Mouse (Mus musculus) G1E-ER4 (cell line): ENCODE results near the gene Arhgap27. TPM values are rescaled to one million over a fixed set of nuclear protein-coding genes. Genes with fewer than 3 reads are reported as not detected.

Source experiments
- GATA1 ChIP-seq: IDR thresholded peaks from one replicate; pipeline ENCODE4 v1.8.0; 2012; ENCODE audit warnings: low read length, inconsistent platforms
- polyA plus RNA-seq: library from polyadenylated mRNA; stranded (reverse); fragments of >175 nt; gene quantifications from 2 replicates; pipeline ENCODE4 v1.2.3, GENCODE M21; 2012

The Arhgap27 gene
- polyA plus RNA-seq: 0.57 and 0.62 TPM in 2 replicates

DNA sequence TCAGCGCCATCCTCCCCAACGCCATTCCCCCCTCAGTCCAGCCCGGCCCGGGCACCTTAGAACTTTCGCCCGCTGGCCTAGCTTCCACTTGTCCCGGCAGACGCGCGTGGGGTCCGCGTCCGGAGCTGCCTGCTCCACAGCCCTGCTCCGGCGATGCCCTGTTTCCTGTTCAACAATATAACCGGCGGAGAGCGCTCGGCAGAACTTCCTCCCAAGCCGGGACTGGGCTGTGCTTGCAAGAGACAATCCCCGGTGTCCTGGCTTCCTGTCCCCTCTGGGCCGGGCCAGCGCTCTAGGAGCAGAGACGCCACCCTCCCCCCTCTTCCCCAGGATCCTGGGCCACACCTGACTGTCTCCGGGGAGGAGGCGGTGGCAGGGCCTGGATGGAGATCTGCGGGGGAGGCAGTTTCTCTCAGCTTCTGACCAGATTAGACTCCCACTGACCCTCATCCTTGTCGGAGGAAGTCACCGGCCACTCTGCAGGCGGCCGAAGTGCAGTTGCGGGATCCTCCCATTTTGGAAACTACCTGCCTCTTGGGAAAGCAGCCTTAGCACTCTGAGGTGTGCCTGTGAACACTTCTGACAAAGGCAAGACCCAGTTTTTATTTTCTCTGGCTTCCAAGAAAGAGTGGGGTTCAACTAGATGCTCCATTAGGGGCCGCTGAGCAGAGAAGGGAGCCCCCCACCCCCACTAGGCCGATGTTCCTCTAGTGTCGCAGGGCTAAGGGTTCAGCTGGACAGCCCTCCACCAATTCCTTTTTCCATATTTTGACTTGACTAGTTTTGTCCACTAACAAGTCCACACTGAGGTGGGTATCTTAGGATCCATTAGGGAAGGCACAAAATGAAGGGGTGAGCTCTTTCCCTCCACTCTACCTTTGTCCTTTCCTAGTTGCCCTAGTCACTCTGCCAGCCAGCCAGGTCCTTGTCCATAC, at the start of gene Arhgap27:
TSS of gene Arhgap27 (minus strand) at position 479 of the 935 bp plus-strand sequence.
- TF ChIP-seq GATA1: no peak

DNA sequence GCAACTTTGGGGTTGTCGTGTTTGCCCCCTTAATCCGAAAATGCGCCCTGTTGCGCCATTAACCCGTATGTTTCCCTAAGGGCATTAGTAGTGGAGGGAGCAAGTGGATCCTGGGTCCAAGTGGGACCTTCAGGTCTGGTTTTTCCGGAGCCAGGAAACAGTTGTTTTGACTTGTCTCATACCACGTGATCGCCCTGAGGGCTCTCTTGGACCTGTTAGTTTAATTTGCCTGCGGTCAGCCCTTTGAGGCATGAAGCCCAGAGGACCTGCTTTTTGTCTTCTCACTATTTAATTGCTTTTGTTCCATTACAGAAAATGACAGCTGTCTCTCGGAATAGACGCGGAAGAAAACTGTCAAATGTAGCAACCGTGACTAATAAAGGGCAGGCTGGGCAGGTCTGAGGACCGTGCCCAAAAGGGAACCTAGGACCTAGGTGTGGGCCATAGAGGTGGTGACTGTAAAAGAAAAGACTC, 49.5 kb upstream of the Arhgap27 start:
- no peak for TF ChIP-seq GATA1

DNA sequence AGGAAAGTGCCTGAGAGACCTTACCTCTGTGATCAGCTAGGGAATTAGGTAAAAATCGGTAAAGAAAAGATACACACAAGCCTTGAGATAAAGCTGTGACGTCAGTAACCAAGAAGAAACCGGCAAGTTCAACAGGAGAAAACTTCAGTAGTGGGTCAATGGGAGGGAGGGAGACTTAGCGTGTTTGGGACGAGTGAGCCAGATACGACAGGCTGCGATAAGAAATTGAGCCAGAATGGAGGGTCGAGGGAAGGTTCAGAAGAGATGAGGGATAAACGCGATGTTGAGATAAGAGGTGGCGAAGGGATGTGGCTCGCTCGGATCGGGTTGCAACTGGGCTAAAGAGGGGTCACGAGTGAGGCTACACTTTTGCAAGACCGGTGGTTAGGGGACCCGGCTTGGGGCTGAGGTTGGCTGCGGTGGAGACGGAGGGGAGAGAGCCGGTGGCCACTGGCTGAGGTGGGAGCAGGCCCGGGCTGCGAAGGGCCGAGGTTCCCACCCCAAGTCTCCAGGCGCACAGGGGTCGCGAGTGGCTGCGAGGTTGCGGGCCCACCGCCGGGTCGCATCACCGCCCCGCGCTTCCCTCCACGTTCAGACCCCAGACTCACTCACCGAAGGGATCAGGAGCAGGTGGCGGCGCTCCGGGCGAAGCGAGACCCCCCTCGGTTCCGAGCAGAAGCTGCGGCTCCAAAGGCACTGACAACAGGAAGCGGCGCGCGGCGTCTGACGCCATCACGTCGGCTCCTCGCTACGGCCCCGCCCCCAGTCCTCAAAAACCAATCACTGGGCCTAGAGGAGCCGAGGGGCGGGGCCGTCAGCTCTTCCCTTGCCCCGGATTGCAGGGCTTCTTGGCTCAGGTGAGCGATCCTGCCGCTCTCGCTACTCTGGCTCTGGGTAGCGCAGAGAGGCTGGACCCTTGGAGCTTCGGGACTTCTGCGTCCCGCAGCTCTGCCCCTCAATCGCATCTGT, 48.8 kb upstream of the Arhgap27 start, which contains the start of gene Plekhm1:
TSS of gene Plekhm1 (minus strand) at position 707 of the 969 bp plus-strand sequence.
- TF ChIP-seq GATA1: peak; percentile 52

DNA sequence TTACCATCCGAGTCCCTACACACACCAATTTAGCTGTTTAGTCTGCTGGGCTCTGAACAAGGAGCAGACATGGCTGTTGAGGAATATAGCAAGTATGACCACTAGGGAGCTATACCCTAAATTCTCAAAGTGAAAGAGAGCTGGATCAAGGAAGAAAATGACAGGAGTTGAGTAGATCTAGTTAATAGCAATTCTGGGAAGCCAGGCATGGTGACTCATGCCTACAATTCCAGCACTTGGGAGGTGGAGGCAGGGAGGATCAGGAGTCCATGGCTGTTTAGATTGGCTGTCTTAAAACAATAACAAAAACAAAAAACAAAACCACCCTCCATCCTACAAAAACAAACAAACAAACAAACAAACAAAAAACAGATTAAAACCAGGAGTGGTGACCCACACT, 47.8 kb upstream of the Arhgap27 start:
- TF ChIP-seq GATA1: no peak

DNA sequence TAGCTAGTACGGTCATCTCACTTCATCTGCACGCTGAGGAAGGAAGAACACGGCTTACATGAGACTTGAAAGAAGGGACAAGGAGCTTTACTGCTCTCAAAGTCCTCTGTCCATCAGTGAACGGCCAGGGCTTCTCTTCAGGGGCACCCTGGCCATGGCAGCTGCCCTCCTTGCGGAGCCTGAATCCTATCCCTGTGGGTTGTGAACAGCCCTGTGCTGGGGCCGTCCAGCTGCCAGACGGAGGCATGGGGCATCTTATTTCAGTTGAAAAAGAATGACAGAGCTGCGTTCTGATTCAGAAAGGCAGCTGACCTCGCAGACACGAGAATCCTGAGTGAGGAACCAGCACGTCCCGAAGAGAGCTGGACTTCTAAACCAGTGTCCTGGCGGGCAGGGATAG, 45.4 kb upstream of the Arhgap27 start:
- TF ChIP-seq GATA1: no peak

DNA sequence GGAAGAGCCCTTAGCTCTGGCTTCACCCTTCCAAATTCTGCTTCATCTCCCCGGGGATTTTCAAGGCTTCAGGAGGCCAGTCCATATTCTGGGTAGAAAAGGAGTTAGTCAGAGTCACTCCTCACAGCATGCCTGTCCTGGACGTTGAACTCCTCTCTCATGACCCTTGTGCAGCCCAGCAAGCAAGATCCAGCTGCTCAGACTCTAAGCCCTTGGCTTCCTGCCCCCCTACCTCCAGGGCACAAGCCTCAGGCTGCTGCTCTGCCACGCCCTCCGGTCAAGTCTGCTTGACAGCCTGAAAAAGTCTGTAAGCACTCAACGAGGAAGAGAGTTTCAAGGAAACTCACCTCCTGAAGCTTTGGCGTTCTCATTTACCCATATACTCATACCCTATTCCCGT, 43.1 kb upstream of the Arhgap27 start:
- no peak for TF ChIP-seq GATA1

DNA sequence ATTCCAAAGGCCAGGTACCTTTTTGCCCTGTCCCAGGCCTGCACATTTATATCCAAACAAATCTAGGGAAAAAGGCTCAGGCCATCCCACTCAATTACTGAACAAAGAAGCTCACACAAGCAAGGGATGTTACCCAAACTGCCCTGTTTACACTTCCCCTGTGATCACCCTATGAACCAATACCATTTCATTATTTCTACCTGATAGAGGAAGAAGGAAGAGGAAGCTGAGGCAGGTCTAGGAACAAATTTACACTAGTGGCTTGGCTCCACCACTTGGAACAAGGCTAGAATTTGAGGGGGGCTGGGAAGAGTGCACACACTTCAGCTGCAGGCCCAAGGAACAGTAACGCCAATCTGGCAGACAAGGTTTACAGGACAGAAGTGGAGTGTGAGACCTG, 42.3 kb upstream of the Arhgap27 start:
- TF ChIP-seq GATA1: no peak

DNA sequence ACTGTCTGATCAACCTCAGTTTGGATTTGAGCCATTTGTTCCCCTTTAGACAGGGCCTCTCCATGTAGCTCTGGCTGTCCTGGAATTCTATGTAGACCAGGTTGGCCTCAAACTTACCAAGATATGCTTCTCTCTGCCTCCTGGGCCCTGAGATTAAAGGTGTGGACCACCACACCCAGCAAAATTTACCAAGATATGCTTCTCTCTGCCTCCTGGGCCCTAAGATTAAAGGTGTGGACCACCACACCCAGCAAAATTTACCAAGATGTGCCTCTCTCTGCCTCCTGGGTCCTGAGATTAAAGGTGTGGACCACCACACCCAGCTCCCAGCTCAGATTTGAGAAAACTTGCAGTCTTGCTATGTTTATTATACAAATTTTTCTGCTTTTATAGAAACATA, 41.1 kb upstream of the Arhgap27 start:
- no peak for TF ChIP-seq GATA1

DNA sequence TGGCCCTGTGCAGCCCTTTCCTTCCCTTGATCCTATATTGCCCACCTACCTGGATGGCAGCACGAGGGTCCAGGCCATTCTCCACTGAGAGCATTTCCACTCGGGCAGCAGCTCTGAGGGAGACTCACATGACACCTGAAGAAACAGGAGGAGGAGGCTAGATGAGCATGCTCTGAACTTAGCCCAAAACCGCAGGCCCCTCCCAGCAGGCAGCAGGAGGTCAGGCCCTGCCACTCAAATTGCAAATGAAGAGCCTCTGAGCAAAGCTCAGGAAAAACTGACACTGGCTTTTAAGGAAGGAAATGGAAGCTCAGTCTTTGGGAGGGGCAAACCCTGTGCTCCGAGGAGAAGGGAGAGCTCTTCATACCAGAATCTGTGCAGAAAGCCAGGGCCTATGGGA, 40.3 kb upstream of the Arhgap27 start:
- no peak for TF ChIP-seq GATA1

DNA sequence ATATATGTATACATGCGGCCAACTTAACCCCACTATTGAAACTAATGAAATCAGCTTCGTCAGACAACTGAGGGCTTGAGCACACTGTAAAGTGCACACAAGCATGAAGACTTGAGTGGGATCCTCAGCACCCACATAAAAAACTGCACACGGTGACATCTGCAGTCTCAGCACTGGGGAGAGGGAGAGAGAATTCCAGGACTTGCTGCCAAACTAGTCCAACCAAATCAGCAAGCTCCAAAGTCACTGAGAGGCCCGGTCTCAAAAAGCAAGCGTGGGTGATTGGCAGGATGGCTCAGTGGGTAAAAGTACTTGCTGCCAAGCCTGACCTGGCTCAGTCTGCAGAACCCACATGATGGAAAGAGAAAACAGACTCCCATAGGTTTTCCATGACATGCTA, 39.2 kb upstream of the Arhgap27 start:
- no peak for TF ChIP-seq GATA1

DNA sequence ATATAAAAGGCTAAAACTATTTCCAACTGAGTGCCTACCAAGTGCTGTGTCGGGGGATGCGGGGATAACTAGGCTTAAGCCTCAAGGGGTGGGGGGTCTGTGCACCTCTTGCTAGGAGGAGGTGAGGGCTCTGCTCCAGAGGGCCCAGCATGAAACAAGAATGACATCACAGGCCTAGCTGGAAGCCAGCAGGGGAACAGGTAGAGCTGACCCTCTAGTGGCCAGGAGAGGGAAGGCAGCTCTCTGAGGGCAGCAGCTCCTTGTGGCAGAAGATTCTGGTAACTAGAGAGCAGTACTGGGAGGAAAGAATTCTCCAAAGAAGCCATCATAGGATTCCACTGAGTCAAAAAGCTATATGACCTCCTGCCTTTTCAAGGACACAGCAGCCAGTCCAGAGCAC, 38.7 kb upstream of the Arhgap27 start:
- TF ChIP-seq GATA1: no peak

DNA sequence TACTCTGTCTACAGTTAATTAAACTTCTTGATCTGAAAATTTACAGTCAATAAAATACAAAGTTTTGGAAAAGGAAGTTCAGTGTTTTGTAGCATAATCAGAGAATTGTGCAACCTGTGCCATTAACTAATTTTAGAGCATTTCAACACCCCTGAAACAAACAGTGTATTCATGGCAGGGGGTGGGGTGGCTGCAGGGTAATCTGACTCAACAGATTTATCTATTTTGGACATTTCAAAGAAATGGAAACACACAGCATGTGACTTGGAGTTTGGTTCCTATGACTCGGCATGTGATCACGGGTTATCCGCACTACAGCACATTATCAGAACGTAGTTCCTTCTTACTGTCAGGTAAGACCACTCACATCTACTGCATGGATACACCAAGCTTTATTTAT, 36.5 kb upstream of the Arhgap27 start:
- TF ChIP-seq GATA1: peak; percentile 41

DNA sequence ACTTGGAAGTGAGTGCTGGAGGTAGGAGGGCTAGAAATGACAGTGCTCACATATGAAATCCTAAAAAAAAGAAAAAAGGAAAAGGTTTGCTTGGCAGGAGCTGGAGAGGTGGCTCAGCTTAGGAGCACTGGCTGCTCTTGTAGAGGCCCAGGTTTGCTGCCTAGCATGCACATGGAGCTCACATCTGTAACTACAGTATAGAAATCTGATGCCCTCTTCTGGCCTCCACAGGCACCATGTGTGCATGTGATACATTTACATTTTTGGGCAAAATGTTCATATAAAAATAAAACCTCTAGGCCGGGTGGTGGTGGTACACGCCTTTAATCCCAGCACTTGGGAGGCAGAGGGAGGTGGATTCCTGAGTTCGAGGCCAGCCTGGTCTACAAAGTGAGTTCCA, 35.6 kb upstream of the Arhgap27 start:
- no peak for TF ChIP-seq GATA1

DNA sequence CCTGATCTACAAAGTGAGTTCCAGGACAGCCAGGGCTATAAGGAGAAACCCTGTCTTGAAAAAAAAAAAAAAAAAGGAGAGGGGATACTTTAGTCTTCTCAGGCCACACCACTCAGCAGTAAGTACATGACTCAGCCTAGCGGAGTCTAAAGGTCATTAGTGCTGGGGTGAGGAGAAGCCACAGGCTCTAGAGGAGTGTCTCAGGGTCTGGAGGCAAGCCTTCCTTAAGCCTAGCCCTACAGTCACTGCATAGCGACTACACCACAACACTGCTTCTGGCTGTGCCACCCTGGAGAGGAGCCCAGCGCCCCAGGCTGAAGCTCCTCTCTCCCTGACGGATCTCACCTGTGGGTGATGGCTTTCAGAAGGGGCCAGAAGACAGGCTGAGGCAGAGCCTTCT, 33.2 kb upstream of the Arhgap27 start:
- no peak for TF ChIP-seq GATA1

DNA sequence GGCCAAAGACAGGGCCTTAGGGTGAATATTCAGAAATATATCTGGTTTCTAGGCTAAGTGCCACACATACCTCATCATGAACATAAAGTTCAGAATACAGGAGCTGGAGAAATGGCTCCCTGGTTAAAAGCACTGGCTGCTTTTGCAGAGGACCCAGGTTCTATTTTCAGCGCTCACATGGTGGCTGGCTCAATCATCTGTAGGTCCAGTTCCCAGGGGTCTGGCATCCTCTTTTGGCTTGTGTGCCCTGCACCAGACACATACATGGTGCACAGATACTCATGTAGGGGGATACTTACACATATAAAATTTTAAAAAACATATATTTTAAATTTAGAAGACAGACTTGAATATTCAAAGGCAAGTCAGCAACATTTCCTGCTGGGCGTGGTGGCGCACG, 32.7 kb upstream of the Arhgap27 start:
- no peak for TF ChIP-seq GATA1

DNA sequence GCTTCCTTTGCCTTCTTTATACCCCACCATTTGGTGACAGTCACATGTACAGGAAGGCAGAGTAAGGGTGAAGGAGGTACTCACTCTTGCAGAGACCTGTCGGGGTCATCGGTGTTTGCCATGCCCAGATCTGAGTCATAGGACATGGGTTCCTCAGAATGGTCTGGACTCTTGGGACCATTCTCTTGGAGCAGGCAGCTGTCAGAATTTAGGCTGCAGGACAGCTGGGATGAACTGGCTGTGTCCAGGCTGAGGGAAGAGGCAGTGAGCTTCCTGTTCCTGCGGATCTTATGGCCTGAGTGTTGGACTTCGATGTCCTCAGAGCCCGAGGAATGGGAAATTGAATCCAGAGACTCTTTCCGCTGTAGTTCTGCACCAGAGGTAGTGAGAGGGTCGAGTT, 31.1 kb upstream of the Arhgap27 start:
- TF ChIP-seq GATA1: no peak
